Mouse (Mus musculus) intestine, embryonic 15.5 days (tissue): Measurements from ENCODE around the gene Pkp1. TPM values are rescaled to one million over a fixed set of nuclear protein-coding genes. Genes with fewer than 3 reads are reported as not detected.
A peak's percentile ranks its signal among the peaks of the same experiment; 100 is the strongest.

ENCODE experiments used
- ATAC-seq: fragments of 200-750 bp; cut with Nextera tagmentation; 2 replicates; pipeline ENCODE4 v1.8.0; 2017; ENCODE audit warnings: moderate TSS enrichment, moderate library complexity
- H3K27ac ChIP-seq: fragments of 300-500 bp; sonication (generic); 2 replicates; pipeline ENCODE4 v1.5.1; 2015; ENCODE audit warnings: mild to moderate bottlenecking, inconsistent platforms
- H3K27me3 ChIP-seq: fragments of 300-500 bp; sonication (generic); replicated peaks from 2 replicates; pipeline ENCODE4 v1.6.1; 2015; ENCODE audit warnings: inconsistent platforms
- H3K36me3 ChIP-seq: fragments of 300-500 bp; sonication (generic); 2 replicates; pipeline ENCODE4 v1.6.1; 2015; ENCODE audit warnings: inconsistent platforms
- H3K4me1 ChIP-seq: fragments of 300-500 bp; sonication (generic); replicated peaks from 2 replicates; pipeline ENCODE4 v1.6.1; 2015; ENCODE audit warnings: inconsistent platforms
- H3K4me2 ChIP-seq: fragments of 300-500 bp; sonication (generic); replicated peaks from 2 replicates; pipeline ENCODE4 v1.6.1; 2015; ENCODE audit warnings: mild to moderate bottlenecking, inconsistent platforms
- H3K4me3 ChIP-seq: fragments of 300-500 bp; sonication (generic); replicated peaks from 2 replicates; pipeline ENCODE4 v1.5.1; 2015; ENCODE audit warnings: inconsistent platforms
- H3K9ac ChIP-seq: fragments of 300-500 bp; sonication (generic); 2 replicates; pipeline ENCODE4 v1.6.1; 2015; ENCODE audit warnings: inconsistent platforms
- H3K9me3 ChIP-seq: fragments of 300-500 bp; sonication (generic); 2 replicates; pipeline ENCODE4 v1.6.1; 2016; ENCODE audit warnings: inconsistent platforms
- WGBS: fragments of 180-500 bp; shearing (Covaris S2); methylation state at CpG from one replicate; pipeline ENCODE4 v1.1.7; 2015; 5-methylcytosine and 5-hydroxymethylcytosine counted together
- polyA plus RNA-seq: library from polyadenylated mRNA; unstranded; fragments of >200 nt; fragmentation: Nextera tagmentation; extraction: Ambion mirVana; gene quantifications from 2 replicates; pipeline ENCODE4 v1.2.1, GENCODE M21; 2015

The Pkp1 gene
- polyA plus RNA-seq, 1 experiment from 2014 or later, result 0.08 TPM

DNA sequence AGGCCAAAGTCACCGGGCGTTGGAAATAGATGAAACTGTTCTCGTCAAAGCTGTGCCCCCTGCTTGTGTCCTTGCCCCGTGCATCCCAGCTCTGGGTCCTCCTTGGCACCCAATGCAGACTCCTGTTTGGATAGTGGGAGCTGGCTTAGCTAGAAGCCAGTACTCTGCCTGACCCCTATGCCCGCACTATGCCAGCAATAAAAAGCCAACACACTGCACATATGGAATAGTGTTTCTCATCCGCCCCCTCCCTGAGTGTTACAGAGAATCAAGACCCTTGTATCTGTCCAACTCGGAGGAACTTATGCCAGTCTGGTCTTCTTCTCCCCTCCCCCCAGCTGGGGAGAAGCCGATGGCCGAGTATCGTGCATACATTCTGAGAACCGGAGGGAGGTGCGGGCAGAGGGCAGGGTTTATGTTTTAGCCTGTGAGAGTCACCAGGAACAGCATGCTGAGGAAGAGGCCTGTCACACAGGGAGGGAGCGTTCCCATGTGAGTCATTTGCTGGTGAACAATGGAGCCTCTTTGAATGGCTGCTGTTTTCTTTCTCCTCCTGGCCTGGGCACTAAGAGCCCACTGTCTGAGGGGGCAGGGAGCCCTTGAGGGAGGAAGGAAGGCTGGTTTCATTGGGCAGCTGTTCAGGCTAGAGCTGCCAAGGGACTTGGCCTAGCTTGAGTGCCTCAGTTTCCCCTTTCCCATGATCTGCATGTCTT, 66.8 kb downstream of the Pkp1 start:
- peaks cover 10% of the 10 kb centered on the region; the same call in 1 of the 2 replicates for H3K4me1 ChIP-seq
- no peak overlapping the region for H3K27ac ChIP-seq
- H3K9me3 ChIP-seq, result no peaks in the 10 kb centered on the region
- peak; percentile 39 for ATAC-seq
- H3K9ac ChIP-seq, result no peak overlapping the region
- H3K4me3 ChIP-seq, result no peak overlapping the region
- whole genome bisulfite sequencing, result 55% methylated on average over 13 of the region's 13 CpGs
- H3K4me2 ChIP-seq, result no peak overlapping the region
- H3K27me3 ChIP-seq, result no peaks in the 10 kb centered on the region
- H3K36me3 ChIP-seq, result no peaks in the 10 kb centered on the region

- Histone ChIP-seq H3K4me3 (no peak overlapping the region), H3K4me2 (no peak overlapping the region), H3K27ac (0 out of 2 replicates have a peak overlapping the region, but pooled peaks have one; percentile 22), H3K9me3 (no peaks in the 10 kb centered on the region), H3K27me3 (no peaks in the 10 kb centered on the region), H3K9ac (no peak overlapping the region), H3K4me1 (peaks cover 10% of the 10 kb centered on the region; the same call in 1 of the 2 replicates), H3K36me3 (no peaks in the 10 kb centered on the region)
- no peak for ATAC-seq
- 68% methylated on average over 12 of the region's 12 CpGs for WGBS
Observed at GRCm38 (mm10) chr1:135850722-135851512, 68.1 kb downstream of the Pkp1 start.

DNA sequence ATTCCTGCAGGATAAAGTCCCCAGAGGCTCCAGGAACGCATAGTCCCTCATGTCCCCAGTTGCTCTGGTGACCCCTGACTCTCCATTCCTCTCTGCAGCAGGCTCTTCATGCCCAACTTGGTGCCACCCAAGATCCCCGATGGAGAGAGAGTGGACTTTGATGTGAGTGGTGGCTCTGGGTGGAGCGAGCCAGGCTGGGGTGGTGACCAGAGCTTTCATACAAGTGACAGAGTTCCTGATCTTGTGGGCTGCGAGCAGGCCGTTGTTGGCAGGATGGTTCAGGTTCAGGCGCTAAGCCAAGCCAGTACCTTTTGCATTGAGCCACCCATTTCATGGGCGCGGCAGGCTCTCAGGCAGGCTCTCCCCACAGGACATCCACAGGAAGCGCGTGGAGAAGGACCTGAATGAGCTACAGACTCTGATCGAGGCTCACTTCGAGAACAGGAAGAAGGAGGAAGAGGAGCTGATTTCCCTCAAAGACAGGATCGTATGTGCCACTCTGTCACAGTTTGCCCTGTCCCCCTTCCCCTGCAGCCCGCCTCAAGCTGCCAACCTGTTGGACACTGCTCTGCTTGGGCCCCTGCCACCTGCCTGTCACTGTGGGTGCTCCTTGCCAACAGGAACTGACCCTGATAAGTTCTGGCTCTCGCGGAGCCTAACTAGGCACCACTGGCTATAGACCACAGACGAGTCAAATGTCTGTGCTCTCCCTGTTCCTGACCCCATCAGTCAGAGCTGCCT, 71.2 kb downstream of the Pkp1 start:
- Histone ChIP-seq H3K4me3 (no peak overlapping the region), H3K4me1 (peaks cover 7% of the 10 kb centered on the region; the same call in 1 of the 2 replicates), H3K27ac (no peak overlapping the region), H3K36me3 (no peaks in the 10 kb centered on the region), H3K4me2 (no peak overlapping the region), H3K9me3 (no peaks in the 10 kb centered on the region), H3K27me3 (no peaks in the 10 kb centered on the region), H3K9ac (no peak overlapping the region)
- ATAC-seq, result no peak
- WGBS, result 79% methylated on average over 17 of the region's 17 CpGs

GRCm38 (mm10) chr1:135847139-135847562, 71.9 kb downstream of the Pkp1 start:
- H3K27ac ChIP-seq, result no peak overlapping the region
- 0 out of 2 replicates have a peak, but pooled peaks cover 2% of the 10 kb centered on the region for H3K4me1 ChIP-seq
- no peak overlapping the region for H3K9ac ChIP-seq
- H3K9me3 ChIP-seq, result no peaks in the 10 kb centered on the region
- WGBS, result 26% methylated on average over 6 of the region's 6 CpGs
- peak; percentile 68 for ATAC-seq
- H3K36me3 ChIP-seq, result no peaks in the 10 kb centered on the region
- H3K4me3 ChIP-seq, result no peak overlapping the region
- H3K4me2 ChIP-seq, result no peak overlapping the region
- no peaks in the 10 kb centered on the region for H3K27me3 ChIP-seq

GRCm38 (mm10) chr1:135846632-135847031, 72.4 kb downstream of the Pkp1 start:
- Histone ChIP-seq H3K4me1 (no peaks in the 10 kb centered on the region), H3K4me3 (no peak overlapping the region), H3K36me3 (no peaks in the 10 kb centered on the region), H3K9ac (no peak overlapping the region), H3K4me2 (no peak overlapping the region), H3K27ac (no peak overlapping the region), H3K9me3 (no peaks in the 10 kb centered on the region), H3K27me3 (no peaks in the 10 kb centered on the region)
- 81% methylated on average over 5 of the region's 5 CpGs for WGBS
- ATAC-seq, result no peak

GRCm38 (mm10) chr1:135844481-135844880, 74.5 kb downstream of the Pkp1 start:
- Histone ChIP-seq H3K9ac (no peak overlapping the region), H3K4me1 (no peaks in the 10 kb centered on the region), H3K4me2 (no peak overlapping the region), H3K9me3 (no peaks in the 10 kb centered on the region), H3K27ac (no peak overlapping the region), H3K36me3 (no peaks in the 10 kb centered on the region), H3K4me3 (no peak overlapping the region), H3K27me3 (no peaks in the 10 kb centered on the region)
- no peak for ATAC-seq
- 62% methylated on average over 6 of the region's 6 CpGs for WGBS

GRCm38 (mm10) chr1:135843519-135844262, 75.3 kb downstream of the Pkp1 start:
- no peak for ATAC-seq
- 91% methylated on average over 10 of the region's 10 CpGs for WGBS

GRCm38 (mm10) chr1:135840675-135841395, 78.2 kb downstream of the Pkp1 start:
- ATAC-seq, result no peak
- no peak overlapping the region for H3K27ac ChIP-seq
- no peak overlapping the region for H3K4me3 ChIP-seq
- no peaks in the 10 kb centered on the region for H3K9me3 ChIP-seq
- H3K4me2 ChIP-seq, result no peak overlapping the region
- no peak overlapping the region for H3K9ac ChIP-seq
- no peaks in the 10 kb centered on the region for H3K36me3 ChIP-seq
- 67% methylated on average over 15 of the region's 15 CpGs for WGBS
- peaks cover 3% of the 10 kb centered on the region; the same call in 1 of the 2 replicates for H3K4me1 ChIP-seq
- H3K27me3 ChIP-seq, result no peaks in the 10 kb centered on the region

More at GRCm38 (mm10) chr1:135843519-135844262, 75.3 kb downstream of the Pkp1 start:
- Histone ChIP-seq H3K4me2 (no peak overlapping the region), H3K4me1 (no peaks in the 10 kb centered on the region), H3K9ac (no peak overlapping the region), H3K27ac (no peak overlapping the region), H3K27me3 (no peaks in the 10 kb centered on the region), H3K9me3 (no peaks in the 10 kb centered on the region), H3K4me3 (no peak overlapping the region), H3K36me3 (no peaks in the 10 kb centered on the region)

GRCm38 (mm10) chr1:135839065-135839464, 79.9 kb downstream of the Pkp1 start:
- Histone ChIP-seq H3K36me3 (no peaks in the 10 kb centered on the region), H3K27me3 (no peaks in the 10 kb centered on the region), H3K9me3 (no peaks in the 10 kb centered on the region), H3K4me1 (peaks cover 12% of the 10 kb centered on the region; the same call in 1 of the 2 replicates), H3K4me2 (no peak overlapping the region), H3K4me3 (no peak overlapping the region), H3K27ac (no peak overlapping the region), H3K9ac (no peak overlapping the region)
- ATAC-seq, result no peak
- WGBS, result 80% methylated on average over 6 of the region's 6 CpGs

GRCm38 (mm10) chr1:135838626-135839025, 80.4 kb downstream of the Pkp1 start:
- H3K4me1 ChIP-seq, result peaks cover 16% of the 10 kb centered on the region; the same call in 1 of the 2 replicates
- no peak overlapping the region for H3K27ac ChIP-seq
- no peaks in the 10 kb centered on the region for H3K36me3 ChIP-seq
- ATAC-seq, result no peak
- H3K4me2 ChIP-seq, result no peak overlapping the region
- no peaks in the 10 kb centered on the region for H3K9me3 ChIP-seq
- H3K9ac ChIP-seq, result no peak overlapping the region
- WGBS, result 59% methylated on average over 4 of the region's 4 CpGs
- H3K4me3 ChIP-seq, result no peak overlapping the region
- no peaks in the 10 kb centered on the region for H3K27me3 ChIP-seq
